Mouse (Mus musculus): Measurements from ENCODE around the gene Cdkn1b.

Cdkn1b gene

DNA sequence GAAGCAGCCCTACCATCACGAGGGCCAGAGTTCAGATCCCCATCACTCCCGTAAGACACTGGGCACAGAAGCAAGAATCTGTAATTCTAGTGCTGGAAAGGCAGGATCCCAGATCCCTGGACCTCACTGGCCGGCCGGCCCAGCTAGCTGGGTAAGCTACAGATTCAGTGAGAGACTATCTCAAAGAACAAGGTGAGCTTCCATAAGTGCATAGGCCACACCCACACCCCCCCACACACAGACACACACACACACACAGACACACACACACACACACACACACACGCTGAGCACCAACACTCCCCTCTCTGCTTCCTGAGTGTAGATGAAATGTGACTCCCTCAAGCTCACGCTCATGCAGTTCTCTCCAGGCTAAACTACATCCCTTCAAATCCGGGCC lies 29.8 kb upstream of the Cdkn1b start:
- ChIA-PET POLR2A (interaction anchor here in 3 of 4 experiments (0.5 to 4.0 kb wide), 15 partner anchors 7 to 1918 kb away, joined by 3 to 23 read pairs (median 3); partner anchors contain the start of genes Cdkn1b (in 1 of the 3), Gpr19 (in 1 of the 3) and H2afj (in 1 of the 3)), CTCF (interaction anchor here in 1 of 4 experiments (1.0 kb wide), 1 partner anchor 27 kb away, joined by 3 read pairs; no protein-coding TSS in a partner anchor)

DNA sequence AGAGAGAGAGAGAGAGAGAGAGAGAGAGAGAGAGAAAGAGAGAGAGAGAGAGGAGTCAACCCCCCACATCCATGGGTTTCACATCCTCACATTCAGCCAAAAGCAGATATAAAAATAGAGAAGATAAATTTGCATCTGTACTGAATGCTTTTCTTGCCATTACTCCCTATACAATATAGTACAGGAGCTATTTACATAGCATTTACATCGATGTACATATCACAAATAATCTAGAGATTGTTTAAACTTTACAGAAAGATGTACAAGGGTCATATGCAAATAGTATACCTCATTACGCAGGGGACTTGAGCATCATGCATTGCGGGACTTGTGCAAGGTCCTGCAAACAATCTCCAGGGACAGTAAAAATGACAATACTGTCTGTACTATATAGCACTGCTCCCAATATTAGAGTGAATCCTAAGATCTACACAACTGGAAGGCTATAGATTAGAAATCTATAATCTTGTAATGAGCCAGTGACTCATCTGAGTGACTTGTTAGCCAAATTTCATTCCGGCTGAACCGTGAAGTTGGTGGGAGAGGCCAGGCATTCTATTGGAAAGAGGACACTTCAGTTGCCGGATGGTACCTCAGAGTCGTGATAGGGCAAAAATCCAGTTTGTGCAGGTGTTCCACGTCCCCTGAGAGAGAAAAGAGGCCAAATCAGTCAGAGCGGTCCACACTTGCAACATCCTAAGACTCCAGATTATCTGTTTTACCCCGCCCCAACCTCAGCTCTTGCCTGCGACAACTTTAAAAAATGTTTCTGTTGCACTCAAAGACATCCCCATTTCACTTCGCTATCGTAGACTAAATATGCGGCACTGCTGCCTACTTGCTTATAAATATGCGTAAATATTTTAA lies 23.4 kb upstream of the Cdkn1b start:
- ChIA-PET CTCF (interaction anchor here in 2 of 4 experiments (0.6 to 0.7 kb wide), 2 partner anchors 10 to 116 kb away, joined by 3 to 4 read pairs; no protein-coding TSS in a partner anchor), POLR2A (interaction anchor here (0.6 to 14.4 kb wide), 60 partner anchors 8 to 564 kb away, joined by 3 to 264 read pairs (median 4); partner anchors contain the start of genes Cdkn1b (in 3 of the 4), Crebl2 (in 1 of the 4) and Dusp16 (in 1 of the 4))

DNA sequence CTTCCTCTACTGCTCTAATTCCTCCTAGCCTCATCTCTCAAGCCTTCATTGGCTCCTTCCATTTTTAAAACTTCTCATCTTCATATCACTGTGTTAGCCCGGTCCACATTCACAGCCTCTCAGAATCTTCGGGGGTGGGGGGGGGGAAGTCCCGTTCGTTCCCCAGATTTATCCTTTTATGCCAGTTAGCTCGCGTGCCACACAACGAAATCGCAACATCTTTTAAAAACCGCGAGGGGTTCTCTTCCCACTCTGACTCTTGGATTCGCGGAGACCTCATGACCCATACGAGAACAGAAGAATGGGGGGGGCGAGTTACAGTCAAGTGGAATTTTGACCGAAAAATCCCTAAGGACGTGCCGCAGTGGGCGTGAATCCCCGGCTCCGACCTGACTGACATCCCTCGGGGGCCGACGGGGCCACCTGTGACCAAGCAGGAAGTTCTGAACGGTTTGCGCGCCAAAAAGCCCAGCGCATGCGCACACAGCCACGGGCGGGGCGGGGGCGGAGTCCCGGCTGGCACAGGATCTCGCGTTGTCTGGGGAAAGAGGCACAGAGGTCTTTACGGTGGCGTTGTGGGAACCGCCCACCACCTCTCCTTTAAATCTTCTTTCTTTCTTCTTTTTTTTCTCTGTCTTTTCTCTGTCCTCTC lies 22.6 kb upstream of the Cdkn1b start:
- CTCF ChIA-PET, result interaction anchor here in 3 of 4 experiments (0.6 to 0.7 kb wide), 5 partner anchors 11 to 116 kb away, joined by 3 to 6 read pairs (median 4); partner anchors contain the start of gene Ddx47 (in 1 of the 3)

DNA sequence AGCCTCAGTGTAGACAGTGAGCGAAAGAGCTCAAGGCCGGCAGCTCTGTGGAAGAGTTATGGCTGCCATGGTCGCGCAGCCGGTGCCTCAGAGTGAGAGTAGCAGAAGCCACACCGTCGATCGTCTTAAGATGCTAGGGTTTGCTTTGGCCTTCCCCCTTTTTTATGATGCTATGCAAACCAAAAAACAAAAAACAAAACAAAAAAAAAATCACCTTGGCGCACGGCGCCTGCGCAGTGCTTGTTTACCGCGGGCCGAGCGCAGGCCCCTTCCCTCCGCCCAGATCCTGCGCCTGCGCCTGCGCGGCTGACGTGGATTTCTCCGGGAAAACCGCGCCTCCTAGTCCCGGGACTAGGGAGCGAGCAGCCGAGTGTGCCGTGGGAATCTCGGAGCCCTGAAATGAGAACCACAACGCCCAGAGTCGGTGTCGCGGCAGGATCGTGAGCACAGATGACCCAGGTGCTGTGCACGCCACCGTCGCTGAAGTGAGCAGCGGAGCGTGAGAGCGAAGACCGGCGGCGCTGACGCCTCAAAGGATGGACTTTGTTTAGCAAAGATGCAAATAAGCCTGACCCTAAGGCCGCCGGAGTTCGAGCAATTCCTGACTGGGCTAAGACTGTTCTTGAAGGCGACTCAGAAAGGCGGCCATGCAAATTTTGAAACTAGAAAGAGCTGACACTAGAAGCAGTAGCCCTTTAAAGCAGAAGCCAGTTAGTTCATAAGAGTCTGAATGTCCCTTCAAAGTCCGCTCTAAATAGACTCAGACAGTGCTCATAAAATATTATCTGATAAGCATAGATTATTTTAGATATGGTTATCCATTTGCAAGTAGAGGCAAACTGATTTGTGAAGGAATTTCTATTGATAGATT lies 21.9 kb upstream of the Cdkn1b start, which contains the start of gene Gpr19:
Gene Gpr19 (minus strand): TSS at position 484 of the 871 bp plus-strand sequence.
- CTCF ChIA-PET, result interaction anchor here in 2 of 4 experiments (0.6 to 1.3 kb wide), 4 partner anchors 33 to 113 kb away, joined by 3 to 6 read pairs (median 4); partner anchors contain the start of gene Ddx47 (in 1 of the 2)
- POLR2A ChIA-PET, result interaction anchor here (0.5 to 14.4 kb wide), 81 partner anchors 8 to 813 kb away, joined by 3 to 264 read pairs (median 4); partner anchors contain the start of genes Cdkn1b (in 3 of the 4), Apold1 (in 1 of the 4), Crebl2 (in 1 of the 4) and Dusp16 (in 1 of the 4)

More for the DNA sequence above, 22.6 kb upstream of the Cdkn1b start:
- POLR2A ChIA-PET, result interaction anchor here (0.6 to 14.4 kb wide), 80 partner anchors 9 to 812 kb away, joined by 3 to 264 read pairs (median 4); partner anchors contain the start of genes Cdkn1b (in 3 of the 4), Crebl2 (in 1 of the 4) and Dusp16 (in 1 of the 4)

DNA sequence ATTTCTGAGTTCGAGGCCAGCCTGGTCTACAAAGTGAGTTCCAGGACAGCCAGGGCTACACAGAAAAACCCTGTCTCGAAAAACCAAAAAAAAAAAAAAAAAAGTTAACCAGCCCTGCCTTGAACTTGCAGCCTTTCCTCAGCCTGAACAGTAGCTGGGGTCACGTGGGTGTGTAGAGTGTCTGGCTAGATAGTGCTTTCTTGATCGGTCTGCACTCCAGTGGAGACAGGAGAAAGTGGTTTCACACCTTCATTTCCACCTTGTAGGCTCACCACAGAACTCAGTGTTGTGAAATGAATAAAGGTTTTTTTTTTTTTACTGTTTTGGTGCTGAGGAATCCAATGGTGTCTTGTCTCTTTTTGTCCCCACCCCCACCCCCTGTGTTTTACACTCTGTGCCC lies 16.8 kb upstream of the Cdkn1b start:
- CTCF ChIA-PET, result no interaction called here
- POLR2A ChIA-PET, result interaction anchor here in 3 of 4 experiments (0.5 to 14.4 kb wide), 15 partner anchors 8 to 164 kb away, joined by 3 to 264 read pairs (median 4); partner anchors contain the start of gene Cdkn1b (in 3 of the 3)

DNA sequence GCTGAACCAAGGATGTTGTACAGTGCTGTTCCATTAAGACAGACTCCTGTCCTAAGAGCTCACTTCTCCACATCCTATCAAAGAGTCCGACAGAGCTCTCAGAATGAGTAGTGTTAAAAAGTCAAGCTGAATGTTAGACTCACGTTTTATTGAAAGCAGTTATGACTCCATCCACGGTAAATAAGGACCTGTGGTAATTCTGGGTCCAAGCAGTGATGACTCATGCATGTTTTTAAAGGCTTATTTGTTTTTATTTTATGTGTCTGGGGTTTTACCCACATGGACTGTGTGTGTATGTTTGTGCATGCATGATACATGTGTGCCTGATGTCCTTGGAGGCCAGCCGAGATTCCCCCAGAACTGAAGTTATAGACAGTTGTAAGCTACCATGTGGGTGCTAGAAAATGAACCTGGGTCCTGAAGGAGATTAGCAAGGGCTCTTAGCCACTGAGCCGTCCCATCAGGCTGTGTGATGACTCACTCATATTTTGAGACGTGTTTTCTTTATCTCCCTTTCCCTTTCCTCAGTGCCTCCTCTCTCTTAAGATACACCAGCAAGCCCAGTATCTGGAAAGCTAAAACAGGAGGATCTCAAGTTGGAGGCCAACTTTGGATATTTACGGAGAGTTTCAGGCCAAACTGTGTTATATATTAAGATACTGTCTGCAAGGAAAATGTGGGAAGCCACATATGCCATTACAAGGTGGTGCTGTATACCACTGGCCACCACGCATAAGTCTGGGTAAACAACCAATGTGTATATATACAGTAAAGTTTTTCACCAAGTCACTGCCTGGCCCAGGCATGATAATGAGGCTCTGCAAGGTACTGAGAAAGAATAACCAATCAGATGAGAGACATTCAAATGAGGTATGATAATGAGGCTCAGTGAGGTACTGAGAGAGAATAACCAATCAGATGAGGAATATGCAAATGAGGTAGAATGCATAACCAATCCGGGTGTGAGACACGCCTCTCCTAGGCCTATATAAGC lies 16.0 kb upstream of the Cdkn1b start:
- ChIA-PET POLR2A (interaction anchor here in 3 of 4 experiments (0.5 to 14.4 kb wide), 13 partner anchors 9 to 164 kb away, joined by 3 to 264 read pairs (median 3); partner anchors contain the start of gene Cdkn1b (in 2 of the 3)), CTCF (interaction anchor here in 1 of 4 experiments (0.5 kb wide), 1 partner anchor 260 kb away, joined by 4 read pairs; no protein-coding TSS in a partner anchor)

DNA sequence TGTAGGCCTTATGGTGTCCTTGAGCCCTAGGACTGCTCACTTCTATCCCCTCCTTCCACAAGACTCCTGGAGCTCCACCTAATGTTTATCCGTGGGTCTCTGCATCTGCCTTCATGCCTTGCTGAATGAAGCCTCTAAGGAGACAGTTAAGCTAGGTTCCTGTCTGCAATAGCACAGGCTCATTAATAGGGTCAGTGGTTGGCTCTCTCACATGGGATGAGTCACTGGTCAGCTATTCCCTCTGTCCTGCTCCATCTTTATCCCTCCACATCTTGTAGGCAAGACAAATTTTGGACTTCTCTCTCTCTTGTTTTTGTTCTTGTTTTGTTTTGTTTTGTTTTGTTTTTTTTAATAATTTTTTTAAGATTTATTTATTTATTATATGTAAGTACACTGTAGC lies 14.4 kb upstream of the Cdkn1b start:
- CTCF ChIA-PET, result no interaction called here
- POLR2A ChIA-PET, result interaction anchor here in 2 of 4 experiments (0.9 to 14.4 kb wide), 6 partner anchors 8 to 23 kb away, joined by 3 to 264 read pairs (median 5); partner anchors contain the start of genes Cdkn1b (in 2 of the 2) and Gpr19 (in 2 of the 2)

DNA sequence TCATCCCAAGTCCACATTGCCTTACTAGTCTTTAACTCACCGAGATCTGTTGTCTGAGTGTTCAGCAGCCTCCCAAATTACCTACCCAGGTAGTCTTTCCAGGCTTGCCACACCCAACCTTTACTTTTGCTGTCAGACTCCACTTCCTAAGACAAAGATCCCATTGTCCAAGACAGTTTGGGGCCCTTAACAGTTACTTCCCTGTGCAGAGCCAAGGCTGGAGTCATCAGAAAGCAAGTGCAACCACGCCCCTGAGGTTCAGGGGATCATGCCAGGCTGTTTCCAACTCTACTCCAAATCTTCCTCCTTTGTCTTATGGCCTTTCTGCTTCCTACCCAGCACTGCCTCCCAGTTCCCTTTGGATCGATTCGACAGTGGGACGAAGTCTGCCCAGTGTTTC lies 5.7 kb upstream of the Cdkn1b start:
- CTCF ChIA-PET, result interaction anchor here in 1 of 4 experiments (1.0 kb wide), 1 partner anchor 52 kb away, joined by 3 read pairs; no protein-coding TSS in a partner anchor

DNA sequence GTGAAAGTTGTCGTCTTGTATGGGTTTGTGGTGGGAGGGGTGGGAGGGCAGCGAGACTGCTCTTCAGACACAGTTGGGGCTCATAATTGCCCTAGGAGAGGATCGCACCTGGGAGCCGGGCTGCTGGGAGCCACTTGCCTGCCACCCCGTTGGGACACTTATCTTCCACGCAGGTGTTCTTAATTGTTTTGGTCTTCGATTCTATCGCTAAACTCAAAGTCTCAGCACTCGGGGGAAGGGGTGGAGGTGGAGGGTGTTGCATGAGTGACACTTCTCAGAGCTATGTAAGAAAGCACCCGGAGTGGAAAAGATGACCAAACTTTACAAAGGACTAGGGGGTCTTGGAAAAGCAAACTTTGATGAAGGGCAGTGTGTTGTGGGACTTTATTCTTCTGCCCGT lies 3.6 kb upstream of the Cdkn1b start:
- ChIA-PET CTCF (interaction anchor here in 1 of 4 experiments (0.8 kb wide), 1 partner anchor 29 kb away, joined by 3 read pairs; no protein-coding TSS in a partner anchor), POLR2A (interaction anchor here in 3 of 4 experiments (0.5 to 15.5 kb wide), 14 partner anchors 13 to 86 kb away, joined by 3 to 264 read pairs (median 4); partner anchors contain the start of gene Gpr19 (in 3 of the 3))

More for the DNA sequence above, 5.7 kb upstream of the Cdkn1b start:
- POLR2A ChIA-PET, result interaction anchor here in 2 of 4 experiments (5.0 to 15.5 kb wide), 2 partner anchors 15 to 16 kb away, joined by 30 to 264 read pairs; partner anchors contain the start of gene Gpr19 (in 2 of the 2)

DNA sequence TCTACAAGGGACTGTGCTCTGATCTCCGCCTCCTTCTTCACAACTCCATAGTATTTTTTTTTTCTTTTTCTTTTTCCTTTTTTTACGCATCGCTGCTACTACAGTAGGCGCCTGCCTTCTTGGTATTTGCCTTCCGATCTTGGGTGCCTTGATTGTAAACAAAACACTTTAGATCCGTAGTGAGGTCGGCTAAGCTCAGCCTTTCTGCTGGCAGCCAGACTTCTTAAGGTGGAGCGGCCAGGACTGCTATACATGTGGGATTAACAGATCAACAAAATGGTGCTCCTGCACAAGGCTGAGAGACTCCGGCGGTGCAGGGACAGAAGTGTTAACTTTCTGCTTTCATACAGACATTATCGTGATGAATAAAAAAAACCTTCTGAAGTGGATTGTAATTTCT lies 3.1 kb upstream of the Cdkn1b start:
- POLR2A ChIA-PET, result interaction anchor here in 3 of 4 experiments (0.5 to 15.5 kb wide), 15 partner anchors 13 to 86 kb away, joined by 3 to 264 read pairs (median 3); partner anchors contain the start of gene Gpr19 (in 3 of the 3)
- CTCF ChIA-PET, result interaction anchor here in 2 of 4 experiments (0.8 to 1.1 kb wide), 2 partner anchors 30 kb away, joined by 3 read pairs; no protein-coding TSS in a partner anchor

DNA sequence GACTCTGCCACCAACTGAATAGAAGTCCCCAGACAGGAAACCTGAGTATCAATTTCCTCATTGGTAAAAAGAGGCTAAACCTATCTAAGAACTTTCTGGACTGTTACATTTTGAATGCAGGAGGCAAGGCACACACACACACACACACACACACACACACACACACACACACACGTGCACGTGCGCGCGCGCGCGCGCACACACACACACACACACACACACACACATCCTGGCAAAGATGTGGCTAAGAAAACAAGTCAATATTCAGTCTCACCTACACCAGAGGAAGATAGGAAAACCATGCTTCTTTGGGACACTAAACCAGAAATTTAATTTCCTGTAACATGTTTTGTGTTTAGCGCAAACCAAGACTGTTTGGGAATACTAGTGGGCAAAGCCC lies 1.4 kb upstream of the Cdkn1b start:
- CTCF ChIA-PET, result no interaction called here
- POLR2A ChIA-PET, result interaction anchor here in 3 of 4 experiments (1.5 to 15.5 kb wide), 12 partner anchors 10 to 58 kb away, joined by 8 to 264 read pairs (median 20); partner anchors contain the start of gene Gpr19 (in 2 of the 3)

DNA sequence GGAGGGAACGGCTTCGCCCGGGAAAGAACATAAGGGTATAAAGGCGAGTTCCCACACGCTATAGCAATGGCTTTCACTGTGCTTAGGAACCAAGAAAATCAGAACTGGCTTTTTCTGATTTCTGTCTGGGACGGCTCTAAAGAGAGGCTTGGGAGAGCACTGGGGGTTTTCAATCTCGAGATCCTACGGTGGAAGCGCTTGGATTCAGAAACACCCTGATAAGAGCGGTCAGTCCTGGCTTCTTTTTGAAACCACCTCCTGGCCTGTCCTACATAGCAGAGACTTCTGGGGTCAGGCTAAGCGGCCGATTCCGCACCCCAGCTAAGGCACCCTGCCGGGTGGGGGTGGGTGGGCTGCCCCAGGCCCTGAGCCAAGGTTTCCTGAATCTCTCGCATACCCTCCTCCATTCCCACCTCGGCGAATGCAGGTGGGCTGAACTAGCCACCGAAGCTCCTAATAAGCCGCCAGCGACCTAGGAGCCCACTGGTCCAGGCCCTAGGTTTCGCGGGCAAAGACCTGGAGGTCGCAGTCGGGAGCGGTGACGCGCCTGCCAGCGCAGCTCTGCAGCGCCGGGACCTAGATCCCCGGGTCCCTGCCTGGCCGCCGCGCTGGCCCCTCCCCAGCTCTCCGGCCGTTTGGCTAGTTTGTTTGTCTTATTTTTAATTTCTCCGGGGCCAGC lies 551 bp upstream of the Cdkn1b start:
- POLR2A ChIA-PET, result interaction anchor here (0.5 to 15.5 kb wide), 91 partner anchors 9 to 463 kb away, joined by 3 to 264 read pairs (median 5); partner anchors contain the start of genes Gpr19 (in 3 of the 4), Apold1 (in 1 of the 4), Borcs5 (in 1 of the 4) and Dusp16 (in 1 of the 4)
- CTCF ChIA-PET, result interaction anchor here (0.5 to 1.4 kb wide), 8 partner anchors 9 to 126 kb away, joined by 3 to 9 read pairs (median 3); no protein-coding TSS in a partner anchor

DNA sequence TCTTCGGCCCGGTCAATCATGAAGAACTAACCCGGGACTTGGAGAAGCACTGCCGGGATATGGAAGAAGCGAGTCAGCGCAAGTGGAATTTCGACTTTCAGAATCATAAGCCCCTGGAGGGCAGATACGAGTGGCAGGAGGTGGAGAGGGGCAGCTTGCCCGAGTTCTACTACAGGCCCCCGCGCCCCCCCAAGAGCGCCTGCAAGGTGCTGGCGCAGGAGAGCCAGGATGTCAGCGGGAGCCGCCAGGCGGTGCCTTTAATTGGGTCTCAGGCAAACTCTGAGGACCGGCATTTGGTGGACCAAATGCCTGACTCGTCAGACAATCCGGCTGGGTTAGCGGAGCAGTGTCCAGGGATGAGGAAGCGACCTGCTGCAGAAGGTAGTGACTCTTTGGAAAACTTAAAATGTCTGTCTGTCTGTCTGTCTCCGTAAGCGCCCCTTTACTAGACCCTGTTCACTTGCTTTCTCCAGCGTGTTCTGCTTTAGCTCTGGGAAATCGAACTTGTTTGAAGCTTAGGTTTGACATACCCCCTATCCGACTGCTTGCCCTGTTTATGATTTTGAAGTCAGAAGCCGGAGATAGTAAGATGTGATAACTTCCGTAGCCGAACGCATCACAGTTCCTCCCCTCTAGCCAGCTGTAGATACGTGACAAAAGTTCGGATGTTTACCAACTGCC lies 953 bp downstream of the Cdkn1b start:
- ChIA-PET POLR2A (interaction anchor here (0.5 to 15.5 kb wide), 61 partner anchors 7 to 1500 kb away, joined by 3 to 264 read pairs (median 5); partner anchors contain the start of genes Gpr19 (in 3 of the 4), Dusp16 (in 1 of the 4) and Mansc1 (in 1 of the 4)), CTCF (interaction anchor here in 2 of 4 experiments (0.6 to 1.2 kb wide), 4 partner anchors 8 to 737 kb away, joined by 4 to 9 read pairs (median 6); no protein-coding TSS in a partner anchor)
